Mouse (Mus musculus): ENCODE measurements around the gene Spem1. TPM values are rescaled to one million over a fixed set of nuclear protein-coding genes. Genes with fewer than 3 reads are reported as not detected.

Spem1 gene
- polyA plus RNA-seq, 1 experiment from 2014 or later = 0.46 TPM

GRCm38 (mm10) chr11:69776488-69776887, 45.5 kb downstream of the Spem1 start:
- WGBS = 86% methylated on average over 20 of the region's 20 CpGs
- Histone ChIP-seq H3K4me1 (no peaks in the 10 kb centered on the region), H3K36me3 (0 out of 2 replicates have a peak, but pooled peaks cover 4% of the 10 kb centered on the region), H3K4me2 (replicated peaks) (no peak overlapping the region), H3K27me3 (peaks cover 21% of the 10 kb centered on the region), H3K4me3 (no peak overlapping the region), H3K27ac (replicated peaks) (no peak overlapping the region), H3K9ac (replicated peaks) (no peak overlapping the region), H3K9me3 (no peaks in the 10 kb centered on the region)
- no peak for ATAC-seq (ENCODE audit: low FRiP score, low read depth)

GRCm38 (mm10) chr11:69775716-69776115, 46.3 kb downstream of the Spem1 start:
- H3K27me3 ChIP-seq = peaks cover 21% of the 10 kb centered on the region
- H3K9me3 ChIP-seq = no peaks in the 10 kb centered on the region
- H3K4me3 ChIP-seq = no peak overlapping the region
- 68% methylated on average over 10 of the region's 10 CpGs for WGBS
- no peaks in the 10 kb centered on the region for H3K4me1 ChIP-seq
- H3K4me2 ChIP-seq (replicated peaks) = no peak overlapping the region
- no peak overlapping the region for H3K27ac ChIP-seq (replicated peaks)
- ATAC-seq (ENCODE audit: low FRiP score, low read depth) = no peak
- H3K9ac ChIP-seq (replicated peaks) = no peak overlapping the region
- H3K36me3 ChIP-seq = 0 out of 2 replicates have a peak, but pooled peaks cover 4% of the 10 kb centered on the region

- no peak for ATAC-seq (ENCODE audit: low FRiP score, low read depth)
- Histone ChIP-seq H3K9me3 (no peaks in the 10 kb centered on the region), H3K4me2 (replicated peaks) (no peak overlapping the region), H3K9ac (replicated peaks) (no peak overlapping the region), H3K4me3 (no peak overlapping the region), H3K36me3 (0 out of 2 replicates have a peak, but pooled peaks cover 4% of the 10 kb centered on the region), H3K27me3 (peaks cover 21% of the 10 kb centered on the region), H3K4me1 (no peaks in the 10 kb centered on the region), H3K27ac (replicated peaks) (no peak overlapping the region)
- WGBS = 63% methylated on average over 5 of the region's 5 CpGs
Observed at GRCm38 (mm10) chr11:69774961-69775360, 47.0 kb downstream of the Spem1 start.

Other genes starting within 250 kb of the Spem1 start
- gene Wrap53, start 241.9 kb downstream of the Spem1 start, polyA plus RNA-seq (2016; fragmentation: Nextera tagmentation; extraction: Ambion mirVana) = 29.6 and 33.2 TPM in 2 replicates
- gene Trp53, start 241.8 kb downstream of the Spem1 start, polyA plus RNA-seq (2016; fragmentation: Nextera tagmentation; extraction: Ambion mirVana) = 109 and 117 TPM in 2 replicates
- gene Atp1b2, start 216.2 kb downstream of the Spem1 start, polyA plus RNA-seq (2016; fragmentation: Nextera tagmentation; extraction: Ambion mirVana) = 11.4 and 15.2 TPM in 2 replicates
- not detected in 2 replicates for gene Shbg, start 204.3 kb downstream of the Spem1 start, polyA plus RNA-seq (2016; fragmentation: Nextera tagmentation; extraction: Ambion mirVana)
- gene Sat2, start 200.2 kb downstream of the Spem1 start, polyA plus RNA-seq (2016; fragmentation: Nextera tagmentation; extraction: Ambion mirVana) = 22.3 and 23.5 TPM in 2 replicates
- 59.2 and 67.1 TPM in 2 replicates for gene Fxr2, start 189.2 kb downstream of the Spem1 start, polyA plus RNA-seq (2016; fragmentation: Nextera tagmentation; extraction: Ambion mirVana)
- not detected in 2 replicates for gene Sox15, start 166.9 kb downstream of the Spem1 start, polyA plus RNA-seq (2016; fragmentation: Nextera tagmentation; extraction: Ambion mirVana)
- gene Mpdu1, start 159.5 kb downstream of the Spem1 start, polyA plus RNA-seq (2016; fragmentation: Nextera tagmentation; extraction: Ambion mirVana) = 79.4 and 79.9 TPM in 2 replicates
- 7.1 and 7.2 TPM in 2 replicates for gene Cd68, start 156.0 kb downstream of the Spem1 start, polyA plus RNA-seq (2016; fragmentation: Nextera tagmentation; extraction: Ambion mirVana)
- 608 and 698 TPM in 2 replicates for gene Eif4a1, start 149.8 kb downstream of the Spem1 start, polyA plus RNA-seq (2016; fragmentation: Nextera tagmentation; extraction: Ambion mirVana)
- 108 and 113 TPM in 2 replicates for gene Senp3, start 140.1 kb downstream of the Spem1 start, polyA plus RNA-seq (2016; fragmentation: Nextera tagmentation; extraction: Ambion mirVana)
- gene Tnfsf13, start 136.4 kb downstream of the Spem1 start, polyA plus RNA-seq (2016; fragmentation: Nextera tagmentation; extraction: Ambion mirVana) = 0.41 and 0.77 TPM in 2 replicates
- 2.2 and 2.9 TPM in 2 replicates for gene Tnfsf12, start 126.3 kb downstream of the Spem1 start, polyA plus RNA-seq (2016; fragmentation: Nextera tagmentation; extraction: Ambion mirVana)
- gene Tnfsfm13, start 126.1 kb downstream of the Spem1 start, polyA plus RNA-seq (2016; fragmentation: Nextera tagmentation; extraction: Ambion mirVana) = 0.65 and 1.3 TPM in 2 replicates
- 32.0 and 37.1 TPM in 2 replicates for gene Polr2a, start 63.5 kb downstream of the Spem1 start, polyA plus RNA-seq (2016; fragmentation: Nextera tagmentation; extraction: Ambion mirVana)
- gene Slc35g3, start 60.2 kb downstream of the Spem1 start, polyA plus RNA-seq (2016; fragmentation: Nextera tagmentation; extraction: Ambion mirVana) = 0.18 and 0.27 TPM in 2 replicates
- gene Zbtb4, start 56.3 kb downstream of the Spem1 start, polyA plus RNA-seq (2016; fragmentation: Nextera tagmentation; extraction: Ambion mirVana) = 2.0 TPM in 2 replicates
- gene Chrnb1, start 26.2 kb downstream of the Spem1 start, polyA plus RNA-seq (2016; fragmentation: Nextera tagmentation; extraction: Ambion mirVana) = 1.3 and 1.7 TPM in 2 replicates
- gene Fgf11, start 20.3 kb downstream of the Spem1 start, polyA plus RNA-seq (2016; fragmentation: Nextera tagmentation; extraction: Ambion mirVana) = 2.7 and 2.9 TPM in 2 replicates
- 0.42 and 1.2 TPM in 2 replicates for gene Tmem102, start 16.6 kb downstream of the Spem1 start, polyA plus RNA-seq (2016; fragmentation: Nextera tagmentation; extraction: Ambion mirVana)
- gene Gm39566, start 6.9 kb downstream of the Spem1 start, polyA plus RNA-seq (2016; fragmentation: Nextera tagmentation; extraction: Ambion mirVana) = not detected in 2 replicates
- gene Spem2, start 3.7 kb downstream of the Spem1 start, polyA plus RNA-seq (2016; fragmentation: Nextera tagmentation; extraction: Ambion mirVana) = not detected in 2 replicates
- gene Nlgn2, start 15.6 kb upstream of the Spem1 start, polyA plus RNA-seq (2016; fragmentation: Nextera tagmentation; extraction: Ambion mirVana) = 14.2 and 14.6 TPM in 2 replicates
- gene Tmem256, start 16.3 kb upstream of the Spem1 start, polyA plus RNA-seq (2016; fragmentation: Nextera tagmentation; extraction: Ambion mirVana) = 284 and 302 TPM in 2 replicates
- 62.9 and 70.1 TPM in 2 replicates for gene Plscr3, start 24.2 kb upstream of the Spem1 start, polyA plus RNA-seq (2016; fragmentation: Nextera tagmentation; extraction: Ambion mirVana)
- 0.19 and 0.21 TPM in 2 replicates for gene Tnk1, start 36.5 kb upstream of the Spem1 start, polyA plus RNA-seq (2016; fragmentation: Nextera tagmentation; extraction: Ambion mirVana)
- not detected in 2 replicates for gene Tmem95, start 55.8 kb upstream of the Spem1 start, polyA plus RNA-seq (2016; fragmentation: Nextera tagmentation; extraction: Ambion mirVana)
- gene Kctd11, start 59.2 kb upstream of the Spem1 start, polyA plus RNA-seq (2016; fragmentation: Nextera tagmentation; extraction: Ambion mirVana) = 2.7 and 3.3 TPM in 2 replicates
- gene Acap1, start 73.4 kb upstream of the Spem1 start, polyA plus RNA-seq (2016; fragmentation: Nextera tagmentation; extraction: Ambion mirVana) = 0.50 and 0.73 TPM in 2 replicates
- gene 2810408A11Rik, start 78.8 kb upstream of the Spem1 start, polyA plus RNA-seq (2016; fragmentation: Nextera tagmentation; extraction: Ambion mirVana) = 21.8 and 23.2 TPM in 2 replicates
- gene Neurl4, start 78.9 kb upstream of the Spem1 start, polyA plus RNA-seq (2016; fragmentation: Nextera tagmentation; extraction: Ambion mirVana) = 17.4 and 19.3 TPM in 2 replicates
- gene Gps2, start 91.7 kb upstream of the Spem1 start, polyA plus RNA-seq (2016; fragmentation: Nextera tagmentation; extraction: Ambion mirVana) = 93.1 and 97.6 TPM in 2 replicates
- gene Eif5a, start 99.8 kb upstream of the Spem1 start, polyA plus RNA-seq (2016; fragmentation: Nextera tagmentation; extraction: Ambion mirVana) = 1,395 and 1,465 TPM in 2 replicates
- 5.0 and 5.6 TPM in 2 replicates for gene Ybx2, start 113.6 kb upstream of the Spem1 start, polyA plus RNA-seq (2016; fragmentation: Nextera tagmentation; extraction: Ambion mirVana)
- gene Slc2a4, start 126.0 kb upstream of the Spem1 start, polyA plus RNA-seq (2016; fragmentation: Nextera tagmentation; extraction: Ambion mirVana) = 8.9 and 9.9 TPM in 2 replicates
- 2.9 and 3.7 TPM in 2 replicates for gene Cldn7, start 142.6 kb upstream of the Spem1 start, polyA plus RNA-seq (2016; fragmentation: Nextera tagmentation; extraction: Ambion mirVana)
- gene Ctdnep1, start 159.0 kb upstream of the Spem1 start, polyA plus RNA-seq (2016; fragmentation: Nextera tagmentation; extraction: Ambion mirVana) = 21.4 and 27.5 TPM in 2 replicates
- gene Elp5, start 160.3 kb upstream of the Spem1 start, polyA plus RNA-seq (2016; fragmentation: Nextera tagmentation; extraction: Ambion mirVana) = 127 and 131 TPM in 2 replicates
- gene Gabarap, start 169.0 kb upstream of the Spem1 start, polyA plus RNA-seq (2016; fragmentation: Nextera tagmentation; extraction: Ambion mirVana) = 552 and 567 TPM in 2 replicates
- gene Phf23, start 173.6 kb upstream of the Spem1 start, polyA plus RNA-seq (2016; fragmentation: Nextera tagmentation; extraction: Ambion mirVana) = 89.4 and 96.5 TPM in 2 replicates
- 45.3 and 49.2 TPM in 2 replicates for gene Dvl2, start 178.4 kb upstream of the Spem1 start, polyA plus RNA-seq (2016; fragmentation: Nextera tagmentation; extraction: Ambion mirVana)
- gene Acadvl, start 193.2 kb upstream of the Spem1 start, polyA plus RNA-seq (2016; fragmentation: Nextera tagmentation; extraction: Ambion mirVana) = 50.7 and 57.9 TPM in 2 replicates
- gene Dlg4, start 194.8 kb upstream of the Spem1 start, polyA plus RNA-seq (2016; fragmentation: Nextera tagmentation; extraction: Ambion mirVana) = 23.9 and 30.2 TPM in 2 replicates
- 0.33 and 0.89 TPM in 2 replicates for gene Asgr1, start 231.9 kb upstream of the Spem1 start, polyA plus RNA-seq (2016; fragmentation: Nextera tagmentation; extraction: Ambion mirVana)

Measured in midbrain, embryonic 12.5 days (tissue).